Comparison of ENCODE assay signal across 32 mouse cellular contexts in genomic region chr17:51786050-51786449, GRCm38 (mm10).
"Had no signal": no experiment of that assay in that cellular context is flagged by ENCODE, and none has a peak within 500 bp of the region (broad histone marks: within the 10 kb centered on the region; RNA-seq: fewer than 3 reads in every experiment).

No protein-coding gene starts in this region.

- H3K4me3 ChIP-seq: limb, embryonic 10.5 days; limb, embryonic 12.5 days; limb, embryonic 13.5 days; limb, embryonic 15.5 days; liver, embryonic 12.5 days; liver, embryonic 13.5 days; liver, embryonic 15.5 days; lung, embryonic 15.5 days; megakaryocyte, embryonic 14.5 days; midbrain, embryonic 10.5 days; midbrain, embryonic 12.5 days; midbrain, embryonic 13.5 days; midbrain, embryonic 15.5 days; myocyte; neural tube, embryonic 12.5 days had no signal

- H3K27ac ChIP-seq: limb, embryonic 10.5 days; limb, embryonic 12.5 days; limb, embryonic 13.5 days; limb, embryonic 15.5 days; liver, embryonic 12.5 days; liver, embryonic 13.5 days; liver, embryonic 14.5 days; liver, embryonic 15.5 days; lung, embryonic 15.5 days; macrophage; midbrain, embryonic 10.5 days; midbrain, embryonic 12.5 days; midbrain, embryonic 13.5 days; midbrain, embryonic 15.5 days; neural tube, embryonic 12.5 days had no signal

- H3K36me3 ChIP-seq: liver, embryonic 13.5 days; liver, embryonic 15.5 days had no signal

- H3K27me3 ChIP-seq: limb, embryonic 12.5 days; limb, embryonic 13.5 days; limb, embryonic 15.5 days; liver, embryonic 12.5 days; liver, embryonic 13.5 days; liver, embryonic 15.5 days; lung, embryonic 15.5 days; megakaryocyte, embryonic 14.5 days; midbrain, embryonic 12.5 days; midbrain, embryonic 13.5 days; midbrain, embryonic 15.5 days; neural tube, embryonic 12.5 days had no signal

- H3K4me1 ChIP-seq: liver, embryonic 12.5 days; liver, embryonic 13.5 days; liver, embryonic 15.5 days; megakaryocyte, embryonic 14.5 days had no signal

- H3K4me2 ChIP-seq: limb, embryonic 12.5 days; limb, embryonic 13.5 days; limb, embryonic 15.5 days; liver, embryonic 11.5 days; liver, embryonic 12.5 days; liver, embryonic 13.5 days; liver, embryonic 15.5 days; lung, embryonic 14.5 days; lung, embryonic 15.5 days; midbrain, embryonic 11.5 days; midbrain, embryonic 12.5 days; midbrain, embryonic 13.5 days; midbrain, embryonic 15.5 days; neural tube, embryonic 12.5 days had no signal

- H3K9ac ChIP-seq: limb, embryonic 12.5 days; limb, embryonic 13.5 days; limb, embryonic 15.5 days; liver, embryonic 12.5 days; liver, embryonic 13.5 days; liver, embryonic 14.5 days; liver, embryonic 15.5 days; liver, postnatal 0 days; lung, embryonic 14.5 days; lung, embryonic 15.5 days; midbrain, embryonic 12.5 days; midbrain, embryonic 13.5 days; midbrain, embryonic 15.5 days; neural tube, embryonic 12.5 days had no signal

- ATAC-seq: liver, embryonic 12.5 days; liver, postnatal 0 days; lung, postnatal 0 days; midbrain, embryonic 15.5 days; midbrain, embryonic 16.5 days had no signal

- DNase-seq: left cerebral cortex, postnatal 4 days; liver; liver, embryonic 13.5 days; liver, postnatal 0 days; lung, adult 18-20 months; lung, adult 2 months; lung, embryonic 14.5 days; lung, postnatal 10 days; lung, postnatal 14 days; lung, postnatal 36 days; lung, postnatal 4 days; midbrain, embryonic 14.5 days had no signal

- H3K9me3 ChIP-seq: limb, embryonic 10.5 days; limb, embryonic 12.5 days; limb, embryonic 13.5 days; limb, embryonic 15.5 days; liver, embryonic 12.5 days; liver, embryonic 13.5 days; liver, embryonic 15.5 days; lung, embryonic 15.5 days; midbrain, embryonic 10.5 days; midbrain, embryonic 12.5 days; midbrain, embryonic 13.5 days; midbrain, embryonic 15.5 days; neural tube, embryonic 12.5 days had no signal
